Mouse (Mus musculus) heart, adult 11 months (tissue): Measurements from ENCODE around the gene Olfr116.

Experiments used
- DNase-seq: peaks from one replicate; pipeline ENCODE4 v3.0.0; 2022

Gene Olfr116

DNA sequence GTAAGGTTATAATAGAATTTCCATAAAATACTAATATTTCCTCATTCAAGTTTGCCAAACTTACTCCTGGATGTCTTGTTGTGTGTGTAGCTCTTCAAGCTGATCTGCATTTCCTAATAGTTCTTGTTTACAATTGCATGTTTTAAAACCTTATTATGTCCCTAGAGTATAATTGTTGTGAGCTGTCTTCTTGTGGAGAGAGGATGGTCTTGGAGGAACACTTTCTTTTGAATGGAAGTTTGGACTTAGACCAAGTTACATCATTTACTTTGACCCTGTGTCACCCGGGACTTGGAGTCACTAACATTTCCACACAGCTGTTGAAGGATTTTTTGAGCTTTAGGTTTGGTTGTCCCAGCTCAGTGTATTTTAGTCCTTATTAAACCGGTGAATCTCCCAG, at the start of gene Olfr116, which contains the start of gene Olfr115:
Gene Olfr116 (minus strand): TSS at position 191 of the 400 bp plus-strand sequence.
Gene Olfr115 (minus strand): TSS at position 101 of the 400 bp plus-strand sequence.
- DNase-seq: no peak

DNA sequence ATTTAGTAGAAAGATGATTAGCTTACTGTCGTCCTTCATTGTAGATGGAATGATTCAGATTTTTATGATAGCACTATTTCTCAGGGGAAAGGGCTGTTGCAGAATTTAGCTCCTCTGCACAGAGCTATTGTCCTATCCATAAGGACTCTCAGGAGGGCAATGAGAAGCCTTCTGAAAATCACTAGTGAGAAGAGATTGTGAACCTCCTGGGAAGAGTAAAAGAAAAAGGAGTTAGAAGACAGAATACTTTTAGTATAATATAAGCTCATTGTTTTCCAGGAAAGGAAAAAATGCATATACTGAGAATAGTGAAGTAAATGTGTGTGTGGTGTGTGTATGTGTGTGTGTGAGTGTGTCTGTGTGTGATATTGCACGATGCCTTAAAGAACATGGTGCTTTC, 39.7 kb upstream of the Olfr116 start, which contains the start of gene Olfr118:
Gene Olfr118 (plus strand): TSS at position 301 of the 400 bp plus-strand sequence.
- no peak for DNase-seq

DNA sequence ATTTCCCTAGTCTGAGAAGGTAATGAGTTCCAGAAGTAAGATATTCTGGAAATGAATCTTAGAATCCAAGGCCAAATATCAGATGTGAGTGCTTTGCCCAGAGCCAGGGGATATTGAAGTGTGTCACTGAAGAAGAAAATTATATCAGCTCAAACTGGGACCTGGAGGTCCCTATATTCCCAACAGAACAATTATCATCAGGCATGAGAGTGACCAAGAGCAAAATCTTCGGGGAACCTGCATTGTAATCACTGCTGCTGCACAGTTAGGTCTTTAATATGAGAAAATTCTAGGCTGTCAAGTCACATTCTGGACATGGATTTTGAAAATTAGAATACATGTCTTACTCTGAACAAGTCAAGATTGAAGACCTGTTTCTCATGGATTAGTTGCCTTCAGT, 36.7 kb upstream of the Olfr116 start, which contains the start of gene Olfr117:
Gene Olfr117 (minus strand): TSS at position 101 of the 400 bp plus-strand sequence.
- DNase-seq: no peak

DNA sequence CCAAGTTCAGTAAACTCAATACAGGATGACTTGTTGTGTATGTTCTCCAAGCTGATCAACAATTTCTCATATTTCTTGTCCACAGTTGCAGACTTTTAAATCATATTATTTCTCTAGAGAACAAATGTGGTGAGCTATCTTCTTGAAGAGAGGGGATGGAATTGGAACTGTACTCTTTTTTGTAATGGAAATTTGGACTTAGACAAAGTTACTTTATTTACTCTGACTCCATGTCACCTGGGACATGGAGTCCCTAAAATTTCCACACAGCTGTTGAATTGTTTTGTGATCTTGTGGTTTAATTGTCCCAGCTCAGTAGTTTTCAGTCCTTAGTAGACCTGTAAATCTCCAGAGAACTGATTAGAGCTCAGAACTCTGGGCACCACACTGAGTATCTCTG, 34.4 kb downstream of the Olfr116 start, which contains the start of gene Olfr114:
Gene Olfr114 (minus strand): TSS at position 101 of the 400 bp plus-strand sequence.
- DNase-seq: no peak

DNA sequence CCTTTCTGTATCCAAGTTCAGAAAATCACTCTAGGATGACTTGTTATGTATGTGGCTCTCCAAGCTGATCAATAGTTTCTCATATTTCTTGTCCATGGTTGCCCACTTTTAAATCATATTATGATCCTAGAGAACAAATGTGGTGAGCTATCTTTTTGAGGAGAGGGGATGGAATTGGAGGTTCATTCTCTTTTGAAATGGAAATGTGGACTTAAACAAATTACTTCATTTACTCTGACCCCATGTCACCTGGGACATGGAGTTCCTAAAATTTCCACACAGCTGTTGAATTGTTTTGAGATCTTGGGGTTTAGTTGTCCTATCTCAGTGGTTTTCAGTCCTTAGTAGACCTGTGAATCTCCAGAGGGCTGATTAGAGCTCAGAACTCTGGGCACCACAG, 49.4 kb downstream of the Olfr116 start, which contains the start of gene Olfr113:
Gene Olfr113 (minus strand): TSS at position 101 of the 400 bp plus-strand sequence.
- DNase-seq: no peak
